Mouse (Mus musculus) mature B cell (primary cell): ENCODE results near the gene Rasl12.

ENCODE experiments used
- in situ Hi-C: fragments of 300-500 bp; cut with MboI; formaldehyde crosslinking; loops from 2 replicates; pipeline ENCODE4 v1.14.3; 2019

Gene Rasl12

DNA sequence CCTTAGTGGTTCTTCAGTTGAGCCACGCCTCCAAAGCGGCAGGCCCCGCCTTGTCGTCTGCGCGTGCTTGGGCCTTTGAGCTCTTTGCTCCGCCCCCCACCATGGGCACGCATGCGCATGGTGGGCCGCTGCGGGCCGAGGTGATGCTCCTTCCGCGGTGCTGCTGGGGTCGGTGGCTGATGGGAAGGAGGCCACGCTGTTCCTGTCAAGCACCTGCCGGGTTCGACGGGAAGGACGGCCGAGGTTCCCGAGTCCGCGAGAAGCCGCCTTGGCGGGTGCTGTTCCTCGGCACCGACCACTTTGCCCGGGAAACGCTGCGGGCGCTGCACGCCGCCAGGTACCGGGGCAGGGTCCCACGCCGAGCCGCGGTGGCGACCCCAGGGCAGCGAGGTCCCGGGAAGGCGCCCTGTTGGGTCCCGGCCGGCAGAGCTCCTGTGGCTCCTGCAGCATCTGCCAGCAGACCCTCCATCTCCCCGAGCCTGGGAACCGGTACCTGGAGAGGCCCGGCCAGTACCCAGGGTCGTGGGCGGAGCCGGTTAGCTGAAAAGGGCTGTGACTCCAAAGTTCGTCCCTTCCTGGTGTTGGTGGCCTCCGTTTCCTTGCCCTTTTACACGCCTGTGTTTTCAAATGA, 37.5 kb downstream of the Rasl12 start, which contains the start of gene Mtfmt:
Gene Mtfmt, plus strand, starts transcription at position 112 of the 631 bp plus-strand sequence.
- in situ Hi-C loops: no loop called here

DNA sequence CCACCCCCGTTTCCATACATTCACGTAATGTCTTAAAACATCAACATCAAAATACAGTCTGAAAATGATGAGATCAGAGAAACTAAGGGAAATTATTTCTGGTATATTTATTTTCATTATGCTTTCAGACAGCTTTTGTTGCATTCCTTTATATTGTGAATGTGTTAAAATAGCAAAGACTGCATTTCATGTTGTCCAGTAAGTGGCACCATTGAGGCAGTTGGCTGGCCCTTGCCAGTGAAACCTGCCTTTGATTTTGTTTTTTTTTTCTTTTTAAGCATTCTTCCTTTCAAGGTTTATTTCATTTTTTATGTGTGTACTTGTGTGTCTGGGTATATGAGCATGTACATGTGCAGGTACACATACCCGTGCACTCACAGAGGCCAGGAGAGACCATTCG, 46.4 kb downstream of the Rasl12 start:
- in situ Hi-C loops: no loop called here

DNA sequence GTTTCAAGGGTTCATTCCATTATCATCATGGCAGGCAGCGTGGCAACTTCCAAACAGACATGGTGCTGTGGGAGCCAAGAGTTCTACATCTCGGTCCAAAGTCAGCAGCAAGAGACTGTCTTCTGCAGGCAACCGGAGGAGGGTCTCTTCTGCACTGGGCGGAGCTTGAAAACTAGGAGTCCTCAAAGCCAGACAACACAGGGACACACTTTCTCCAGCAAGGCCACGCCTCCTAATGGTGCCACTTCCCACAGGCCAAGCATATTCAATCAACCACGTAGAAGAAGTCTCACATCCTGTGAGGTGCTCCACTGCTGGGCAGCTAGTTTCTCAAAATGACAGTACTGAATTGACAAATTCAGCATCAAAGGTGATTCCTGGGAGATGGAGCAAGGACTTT, 49.6 kb downstream of the Rasl12 start:
- in situ Hi-C loops: no loop called here

DNA sequence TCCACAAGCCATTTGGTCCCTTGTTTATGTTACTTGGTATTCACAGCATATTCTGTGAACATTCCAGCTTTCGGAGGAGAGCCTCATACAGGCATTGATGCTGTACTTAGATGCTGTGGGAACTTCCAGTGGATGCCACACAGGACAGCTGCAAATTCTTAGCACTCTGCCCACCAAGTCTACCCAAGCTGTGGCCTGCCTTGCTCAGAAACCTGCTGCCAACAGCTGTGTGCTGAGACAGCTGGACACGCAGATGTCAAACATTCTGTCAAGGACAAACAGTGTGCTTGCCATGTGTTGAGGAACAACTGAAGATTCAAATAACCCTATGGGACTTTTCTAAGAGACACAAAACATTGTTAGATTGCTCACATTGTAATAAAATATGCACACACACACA, 60.7 kb downstream of the Rasl12 start:
- in situ Hi-C loops: no loop called here

DNA sequence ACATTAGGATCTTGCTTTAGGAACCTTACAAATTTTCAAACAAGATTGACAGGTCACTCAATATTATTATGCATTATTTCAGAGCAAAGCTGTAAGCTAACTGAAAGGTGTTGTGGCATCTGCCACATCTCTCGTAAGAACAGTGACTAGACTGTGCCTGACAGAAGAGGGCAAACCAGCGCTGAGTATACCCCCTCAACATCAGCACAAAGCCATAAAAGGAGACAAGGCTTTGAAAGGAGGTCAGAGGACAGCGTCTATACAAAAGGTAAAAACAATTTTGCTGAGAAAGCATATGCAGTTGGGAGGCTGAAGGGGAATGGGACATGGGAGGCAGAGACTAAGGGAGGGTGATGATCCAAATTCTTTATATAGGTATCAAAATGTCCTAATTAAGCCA, 61.9 kb downstream of the Rasl12 start:
- in situ Hi-C loops: no loop called here

DNA sequence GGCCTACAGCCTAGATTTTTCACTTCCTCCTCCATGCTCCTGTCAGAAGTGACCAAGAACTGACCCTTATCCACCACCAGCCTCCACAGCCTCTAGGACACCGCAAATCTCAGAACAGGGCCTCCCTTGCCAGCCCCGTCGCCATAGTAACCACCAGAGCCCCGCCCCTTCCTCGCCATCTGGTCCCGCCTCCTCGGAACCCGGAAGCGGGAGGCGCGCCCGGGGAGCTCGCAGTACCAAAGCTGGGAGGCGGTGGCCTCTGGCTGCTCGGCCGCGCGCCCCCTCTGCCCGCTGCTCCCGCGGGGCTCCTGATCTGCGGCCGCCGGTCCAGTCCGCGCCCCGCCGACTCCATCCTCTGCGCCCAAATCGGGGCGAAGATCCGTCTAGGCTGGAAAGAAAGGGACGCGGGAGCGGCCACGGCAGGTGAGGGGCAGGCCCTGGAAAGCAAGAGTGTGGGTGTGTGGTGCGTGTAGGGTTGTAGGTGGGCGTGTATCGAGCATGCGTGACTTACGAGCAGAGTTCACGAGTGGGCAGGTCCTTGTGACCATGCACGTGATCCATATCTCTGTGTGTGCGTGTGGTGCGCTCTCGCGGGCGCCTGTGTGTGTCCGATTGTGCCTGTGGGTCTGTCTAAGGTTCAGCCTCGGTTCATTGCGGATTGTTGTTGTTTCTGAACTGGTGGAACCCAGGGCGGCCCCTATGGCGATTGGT, 62.6 kb downstream of the Rasl12 start, which contains the start of gene Spg21:
Gene Spg21, plus strand, starts transcription at position 216 of the 711 bp plus-strand sequence.
- in situ Hi-C loops: no loop called here

DNA sequence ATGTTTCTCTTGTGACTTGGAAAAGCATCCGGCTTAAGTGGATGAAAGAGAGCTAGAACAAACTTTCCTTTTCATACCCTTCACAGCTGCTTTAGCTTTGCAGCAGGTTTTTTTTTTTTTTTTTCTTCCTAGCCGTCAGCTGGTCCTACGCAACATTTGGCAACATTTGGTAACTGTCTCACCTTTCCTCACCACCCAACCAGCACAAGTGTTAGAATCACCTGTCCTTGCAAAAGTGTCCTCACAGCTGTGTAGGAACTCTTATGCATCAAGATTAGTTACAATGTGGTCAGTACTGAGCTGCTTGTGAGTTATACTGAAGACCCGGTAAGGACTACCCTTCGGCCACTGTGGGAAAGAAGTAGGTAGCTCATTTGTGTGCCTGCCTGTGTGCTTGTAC, 64.2 kb downstream of the Rasl12 start:
- in situ Hi-C loops: no loop called here

DNA sequence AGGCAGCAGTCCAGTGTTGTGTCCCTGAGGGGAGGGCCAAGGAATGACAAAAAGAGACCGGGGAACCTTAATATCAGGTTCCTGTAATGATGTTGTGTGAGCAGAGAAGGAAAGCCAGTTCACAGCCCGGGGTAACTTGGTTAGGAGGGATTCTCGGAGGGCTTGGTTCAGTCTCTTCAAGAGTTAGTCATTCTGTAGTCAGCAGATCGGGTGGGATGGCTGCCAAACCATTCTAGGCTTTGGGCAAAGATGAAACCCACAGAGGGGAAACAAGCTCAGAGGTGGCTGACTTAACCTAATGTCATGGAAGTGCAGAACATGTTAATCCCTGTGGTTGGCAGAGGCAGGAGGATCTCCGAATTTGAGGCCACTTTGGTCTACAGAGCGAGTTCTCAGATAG, 65.9 kb downstream of the Rasl12 start:
- in situ Hi-C loops: no loop called here
